Mouse (Mus musculus) midbrain, postnatal 0 days (tissue): ENCODE data around the gene Slc47a1. TPM values are rescaled to one million over a fixed set of nuclear protein-coding genes. Genes with fewer than 3 reads are reported as not detected.

Experiments used
- ATAC-seq: fragments of 200-750 bp; cut with Nextera tagmentation; 2 replicates; pipeline ENCODE4 v1.8.0; 2017; ENCODE audit warnings: moderate number of reproducible peaks, mild to moderate bottlenecking, moderate TSS enrichment, moderate library complexity; ENCODE audit not compliant: low FRiP score
- DNase-seq: peaks from one replicate; pipeline ENCODE4 v3.0.0-alpha.2; 2015; ENCODE audit warnings: low spot score
- H3K27ac ChIP-seq: fragments of 300-500 bp; sonication (generic); 2 replicates; pipeline ENCODE4 v1.5.1; 2014; ENCODE audit warnings: low read depth, mild to moderate bottlenecking, low read length, mixed read lengths
- H3K27me3 ChIP-seq: fragments of 300-500 bp; sonication (generic); 2 replicates; pipeline ENCODE4 v1.6.1; 2014; ENCODE audit warnings: low read length, control low read depth, mixed read lengths; ENCODE audit not compliant: insufficient read depth
- H3K36me3 ChIP-seq: fragments of 300-500 bp; sonication (generic); 2 replicates; pipeline ENCODE4 v1.6.1; 2014; ENCODE audit warnings: low read length, control low read depth, mixed read lengths; ENCODE audit not compliant: insufficient read depth
- H3K4me1 ChIP-seq: fragments of 300-500 bp; sonication (generic); 2 replicates; pipeline ENCODE4 v1.6.1; 2014; ENCODE audit warnings: mild to moderate bottlenecking, control low read depth, antibody characterized with exemption, low read length, mixed read lengths; ENCODE audit not compliant: insufficient read depth
- H3K4me2 ChIP-seq: fragments of 300-500 bp; sonication (generic); 2 replicates; pipeline ENCODE4 v1.6.1; 2014; ENCODE audit warnings: low read depth, mild to moderate bottlenecking, low read length, mixed read lengths; ENCODE audit not compliant: poor library complexity, severe bottlenecking
- H3K4me3 ChIP-seq: fragments of 300-500 bp; sonication (generic); 2 replicates; pipeline ENCODE4 v1.5.1; 2014; ENCODE audit warnings: low read depth, mild to moderate bottlenecking, low read length, moderate library complexity
- H3K9ac ChIP-seq: fragments of 300-500 bp; sonication (generic); replicated peaks from 2 replicates; pipeline ENCODE4 v1.6.1; 2014; ENCODE audit warnings: mild to moderate bottlenecking, low read length, moderate library complexity, mixed read lengths; ENCODE audit not compliant: poor library complexity, severe bottlenecking
- H3K9me3 ChIP-seq: fragments of 300-500 bp; sonication (generic); 2 replicates; pipeline ENCODE4 v1.6.1; 2016; ENCODE audit warnings: low read length, control low read depth
- CTCF ChIP-seq: IDR thresholded peaks from 2 replicates; pipeline ENCODE4 v1.5.1; 2016; ENCODE audit warnings: antibody characterized with exemption, mild to moderate bottlenecking
- WGBS: fragments of 180-500 bp; shearing (Covaris S2); extraction: QIAGEN DNeasy Blood & Tissue Kit; methylation state at CpG from one replicate; pipeline ENCODE4 v1.1.7; 2014; 5-methylcytosine and 5-hydroxymethylcytosine counted together
- polyA plus RNA-seq: library from polyadenylated mRNA; unstranded; fragments of >200 nt; fragmentation: Nextera tagmentation; extraction: Ambion mirVana; gene quantifications from 2 replicates; pipeline ENCODE4 v1.2.1, GENCODE M21; 2015
- total RNA-seq: library from RNA; depleted of rRNA; stranded (reverse); fragments of >200 nt; gene quantifications from 2 replicates; pipeline ENCODE4 v1.2.3, GENCODE M21; 2014

Slc47a1 gene
- total and polyA plus RNA-seq, 2 experiments from 2014 or later = 2.7 to 4.9 TPM

GRCm38 (mm10) chr11:61300716-61301392, 77.3 kb downstream of the Slc47a1 start:
- Histone ChIP-seq H3K4me3 (no peak overlapping the region), H3K4me1 (no peaks in the 10 kb centered on the region), H3K27me3 (no peaks in the 10 kb centered on the region), H3K4me2 (no peak overlapping the region), H3K9me3 (peaks cover 4% of the 10 kb centered on the region; the same call in 1 of the 2 replicates), H3K27ac (no peak overlapping the region), H3K36me3 (no peaks in the 10 kb centered on the region), H3K9ac (no peak overlapping the region)
- 14% methylated on average over 15 of the region's 16 CpGs for WGBS
- ATAC-seq = no peak
- DNase-seq = no peak
- no peak for TF ChIP-seq CTCF

GRCm38 (mm10) chr11:61300205-61300604, 77.9 kb downstream of the Slc47a1 start:
- H3K27ac ChIP-seq = no peak overlapping the region
- H3K27me3 ChIP-seq = no peaks in the 10 kb centered on the region
- TF ChIP-seq CTCF = no peak
- H3K4me3 ChIP-seq = no peak overlapping the region
- ATAC-seq (no peak), DNase-seq (no peak)
- H3K36me3 ChIP-seq = no peaks in the 10 kb centered on the region
- H3K9me3 ChIP-seq = no peaks in the 10 kb centered on the region
- no peak overlapping the region for H3K9ac ChIP-seq
- H3K4me1 ChIP-seq = no peaks in the 10 kb centered on the region
- 61% methylated on average over 3 of the region's 3 CpGs for WGBS
- no peak overlapping the region for H3K4me2 ChIP-seq

GRCm38 (mm10) chr11:61297901-61298300, 80.2 kb downstream of the Slc47a1 start:
- WGBS = 77% methylated on average over 2 of the region's 2 CpGs
- no peaks in the 10 kb centered on the region for H3K4me1 ChIP-seq
- no peaks in the 10 kb centered on the region for H3K36me3 ChIP-seq
- H3K9ac ChIP-seq = no peak overlapping the region
- no peaks in the 10 kb centered on the region for H3K9me3 ChIP-seq
- H3K4me3 ChIP-seq = no peak overlapping the region
- DNase-seq (no peak), ATAC-seq (no peak)
- H3K27me3 ChIP-seq = no peaks in the 10 kb centered on the region
- H3K4me2 ChIP-seq = no peak overlapping the region
- no peak overlapping the region for H3K27ac ChIP-seq
- TF ChIP-seq CTCF = no peak

- H3K27ac ChIP-seq = no peak overlapping the region
- H3K4me2 ChIP-seq = no peak overlapping the region
- DNase-seq = no peak
- no peaks in the 10 kb centered on the region for H3K4me1 ChIP-seq
- no peak for TF ChIP-seq CTCF
- no peak for ATAC-seq
- H3K27me3 ChIP-seq = no peaks in the 10 kb centered on the region
- no peaks in the 10 kb centered on the region for H3K9me3 ChIP-seq
- no peak overlapping the region for H3K9ac ChIP-seq
- WGBS = 87% methylated on average over 2 of the region's 2 CpGs
- no peak overlapping the region for H3K4me3 ChIP-seq
- H3K36me3 ChIP-seq = no peaks in the 10 kb centered on the region
These were observed 80.8 kb downstream of the Slc47a1 start for GRCm38 (mm10) chr11:61297326-61297725.

- no peak for ATAC-seq
- H3K27ac ChIP-seq = no peak overlapping the region
- no peaks in the 10 kb centered on the region for H3K9me3 ChIP-seq
- H3K27me3 ChIP-seq = no peaks in the 10 kb centered on the region
- no peak overlapping the region for H3K4me2 ChIP-seq
- H3K36me3 ChIP-seq = no peaks in the 10 kb centered on the region
- DNase-seq = no peak
- 26% methylated on average over 1 of the region's 1 CpGs for WGBS
- no peak overlapping the region for H3K9ac ChIP-seq
- no peak overlapping the region for H3K4me3 ChIP-seq
- no peaks in the 10 kb centered on the region for H3K4me1 ChIP-seq
- no peak for TF ChIP-seq CTCF
These were observed 81.6 kb downstream of the Slc47a1 start for GRCm38 (mm10) chr11:61296556-61296955.

- no peak overlapping the region for H3K9ac ChIP-seq
- no peak for ATAC-seq
- WGBS = 93% methylated on average over 2 of the region's 2 CpGs
- no peak for TF ChIP-seq CTCF
- no peak for DNase-seq
- H3K4me3 ChIP-seq = no peak overlapping the region
- H3K4me1 ChIP-seq = no peaks in the 10 kb centered on the region
- H3K36me3 ChIP-seq = no peaks in the 10 kb centered on the region
- H3K27me3 ChIP-seq = no peaks in the 10 kb centered on the region
- no peaks in the 10 kb centered on the region for H3K9me3 ChIP-seq
- no peak overlapping the region for H3K4me2 ChIP-seq
- no peak overlapping the region for H3K27ac ChIP-seq
These were observed 82.6 kb downstream of the Slc47a1 start for GRCm38 (mm10) chr11:61295556-61295955.
